Mouse (Mus musculus) lung, adult 2 months (tissue): ENCODE measurements around the gene Lin7c.

Experiments used
- CTCF ChIP-seq: fragments of 200-500 bp; IDR thresholded peaks from 2 replicates; pipeline ENCODE4 v1.5.1; 2011; ENCODE audit warnings: mild to moderate bottlenecking, low read length, control low read depth; ENCODE audit not compliant: insufficient read depth
- POLR2A ChIP-seq: fragments of 200-500 bp; IDR thresholded peaks from 2 replicates; pipeline ENCODE4 v1.6.1; 2011; ENCODE audit warnings: low read depth, mild to moderate bottlenecking, control low read depth, low read length, borderline replicate concordance; ENCODE audit errors: extremely low read depth

GRCm38 (mm10) chr2:109902869-109903268 lies 12.2 kb downstream of the Lin7c start:
- no peak for TF ChIP-seq CTCF
- TF ChIP-seq POLR2A = no peak
